Mouse (Mus musculus) right cerebral cortex, postnatal 36 days (tissue): ENCODE results near the gene Cyp3a25.
"Not testable (repeated sequence)": the region's sequence is repeated elsewhere in the genome, so short reads cannot be mapped to it uniquely, and the experiment has no call there.

Source experiments
- DNase-seq, 2 experiments: peaks; one replicate each; pipeline ENCODE4 v3.0.0; 2022; ENCODE audit warnings: low spot score in 2 of 2, mixed read lengths in 1 of 2

The Cyp3a25 gene

GRCm38 (mm10) chr5:146009509-146009908, at the start of gene Cyp3a25:
Gene Cyp3a25 (minus strand): TSS chr5:146009618.
- DNase-seq: not testable (repeated sequence)

- DNase-seq: no peak
Measured at GRCm38 (mm10) chr5:146021136-146021535, 11.7 kb upstream of the Cyp3a25 start.

GRCm38 (mm10) chr5:146018275-146018674, 8.9 kb upstream of the Cyp3a25 start:
- DNase-seq: no peak

GRCm38 (mm10) chr5:146011251-146011650, 1.8 kb upstream of the Cyp3a25 start:
- no peak for DNase-seq

- no peak for DNase-seq
Measured at GRCm38 (mm10) chr5:145967080-145967479, 42.3 kb downstream of the Cyp3a25 start.
